Mouse (Mus musculus): ENCODE measurements around the gene Zkscan16. TPM values are rescaled to one million over a fixed set of nuclear protein-coding genes. Genes with fewer than 3 reads are reported as not detected.

Zkscan16 gene
- total RNA-seq, 2 experiments from 2014 or later, result not detected

- DNase-seq, result peak; percentile 33 to 41
- intact Hi-C loops (cut with DNase I), result no loop called here
Observed at GRCm38 (mm10) chr4:58934746-58935476, 8.5 kb upstream of the Zkscan16 start.

GRCm38 (mm10) chr4:58935846-58936245 lies 7.6 kb upstream of the Zkscan16 start:
- intact Hi-C loops (cut with DNase I), result no loop called here
- DNase-seq, result no peak

GRCm38 (mm10) chr4:58941638-58942037 lies 1.8 kb upstream of the Zkscan16 start:
- intact Hi-C loops (cut with DNase I), result no loop called here

GRCm38 (mm10) chr4:58942942-58943341 lies 486 bp upstream of the Zkscan16 start:
- intact Hi-C loops (cut with DNase I), result no loop called here
- DNase-seq, result no peak

More at GRCm38 (mm10) chr4:58941638-58942037, 1.8 kb upstream of the Zkscan16 start:
- DNase-seq, result no peak

GRCm38 (mm10) chr4:58944206-58944553 lies 752 bp downstream of the Zkscan16 start:
- intact Hi-C loops (cut with DNase I), result no loop called here
- no peak for DNase-seq

GRCm38 (mm10) chr4:58944695-58945094 lies 1.3 kb downstream of the Zkscan16 start:
- intact Hi-C loops (cut with DNase I), result no loop called here
- DNase-seq, result no peak

- intact Hi-C loops (cut with DNase I), result no loop called here
- DNase-seq, result no peak
Observed at GRCm38 (mm10) chr4:58948391-58948790, 5.0 kb downstream of the Zkscan16 start.

GRCm38 (mm10) chr4:58952630-58953029 lies 9.2 kb downstream of the Zkscan16 start:
- intact Hi-C loops (cut with DNase I), result no loop called here
- no peak for DNase-seq

- intact Hi-C loops (cut with DNase I), result no loop called here
- no peak for DNase-seq
Observed at GRCm38 (mm10) chr4:58961719-58962118, 18.3 kb downstream of the Zkscan16 start.

GRCm38 (mm10) chr4:58963271-58963670 lies 19.8 kb downstream of the Zkscan16 start:
- intact Hi-C loops (cut with DNase I), result no loop called here
- no peak for DNase-seq

- no peak for DNase-seq
- intact Hi-C loops (cut with DNase I), result no loop called here
Observed at GRCm38 (mm10) chr4:58965136-58965535, 21.7 kb downstream of the Zkscan16 start.

- DNase-seq, result no peak
- intact Hi-C loops (cut with DNase I), result no loop called here
Observed at GRCm38 (mm10) chr4:58970678-58971077, 27.2 kb downstream of the Zkscan16 start.

- DNase-seq, result no peak
- intact Hi-C loops (cut with DNase I), result no loop called here
Observed at GRCm38 (mm10) chr4:58975711-58976110, 32.3 kb downstream of the Zkscan16 start.

- DNase-seq, result no peak
- intact Hi-C loops (cut with DNase I), result loop anchor here (10.0 kb wide), 1 partner anchor 353 kb away; no protein-coding TSS in a partner anchor
Observed at GRCm38 (mm10) chr4:58981421-58981820, 38.0 kb downstream of the Zkscan16 start.

GRCm38 (mm10) chr4:58982806-58983205 lies 39.4 kb downstream of the Zkscan16 start:
- no peak for DNase-seq
- intact Hi-C loops (cut with DNase I), result loop anchor here (10.0 kb wide), 1 partner anchor 352 kb away; no protein-coding TSS in a partner anchor

- DNase-seq, result peak; percentile 77 to 83
- intact Hi-C loops (cut with DNase I), result loop anchor here (1.0 to 10.0 kb wide), 3 partner anchors 14 to 350 kb away; no protein-coding TSS in a partner anchor
Observed at GRCm38 (mm10) chr4:58985157-58985648, 41.8 kb downstream of the Zkscan16 start.

- intact Hi-C loops (cut with DNase I), result loop anchor here (10.0 kb wide), 1 partner anchor 348 kb away; no protein-coding TSS in a partner anchor
- DNase-seq, result peak; percentile 80 to 81
Observed at GRCm38 (mm10) chr4:58986540-58987190, 43.2 kb downstream of the Zkscan16 start, which contains the start of gene Ptgr1. Gene Ptgr1, minus strand, starts transcription at chr4:58987119.

GRCm38 (mm10) chr4:58989303-58989898 lies 46.0 kb downstream of the Zkscan16 start:
- intact Hi-C loops (cut with DNase I), result loop anchor here (10.0 kb wide), 1 partner anchor 345 kb away; no protein-coding TSS in a partner anchor
- no peak for DNase-seq

- DNase-seq, result no peak
- intact Hi-C loops (cut with DNase I), result no loop called here
Observed at GRCm38 (mm10) chr4:58990609-58991434, 47.4 kb downstream of the Zkscan16 start.

GRCm38 (mm10) chr4:58992195-58992594 lies 48.8 kb downstream of the Zkscan16 start:
- intact Hi-C loops (cut with DNase I), result no loop called here
- DNase-seq, result no peak
